Mouse (Mus musculus) embryonic facial prominence, embryonic 13.5 days (tissue): ENCODE measurements at regions not wholly inside any gene's neighbourhood (a gene's known extent, or its start where the extent isn't known, plus 50 kb on each side); places are given as distances from the start of the nearest gene placed in this dataset.
"Not testable (repeated sequence)": the region's sequence is repeated elsewhere in the genome, so short reads cannot be mapped to it uniquely, and the experiment has no call there.

Experiments
- ATAC-seq: fragments of 200-750 bp; cut with Nextera tagmentation; 2 replicates; pipeline ENCODE4 v1.8.0; 2017; ENCODE audit warnings: low read depth; ENCODE audit not compliant: insufficient number of reproducible peaks, insufficient read depth, low FRiP score, low TSS enrichment
- H3K27ac ChIP-seq: fragments of 300-500 bp; sonication (generic); 2 replicates; pipeline ENCODE4 v1.5.1; 2015; ENCODE audit warnings: moderate library complexity, mild to moderate bottlenecking, inconsistent platforms
- H3K27me3 ChIP-seq: fragments of 300-500 bp; sonication (generic); 2 replicates; pipeline ENCODE4 v1.6.1; 2015; ENCODE audit warnings: mild to moderate bottlenecking, inconsistent platforms
- H3K36me3 ChIP-seq: fragments of 300-500 bp; sonication (generic); 2 replicates; pipeline ENCODE4 v1.6.1; 2015; ENCODE audit warnings: mild to moderate bottlenecking, inconsistent platforms
- H3K4me1 ChIP-seq: fragments of 300-500 bp; sonication (generic); 2 replicates; pipeline ENCODE4 v1.6.1; 2015; ENCODE audit warnings: inconsistent platforms
- H3K4me2 ChIP-seq: fragments of 300-500 bp; sonication (generic); 2 replicates; pipeline ENCODE4 v1.6.1; 2015; ENCODE audit warnings: moderate library complexity, mild to moderate bottlenecking, inconsistent platforms
- H3K4me3 ChIP-seq: fragments of 300-500 bp; sonication (generic); 2 replicates; pipeline ENCODE4 v1.5.1; 2015; ENCODE audit warnings: mild to moderate bottlenecking, inconsistent platforms
- H3K9ac ChIP-seq: fragments of 300-500 bp; sonication (generic); 2 replicates; pipeline ENCODE4 v1.6.1; 2015; ENCODE audit warnings: mild to moderate bottlenecking, inconsistent platforms
- H3K9me3 ChIP-seq: fragments of 300-500 bp; sonication (generic); 2 replicates; pipeline ENCODE4 v1.6.1; 2016; ENCODE audit warnings: inconsistent platforms
- WGBS: fragments of 180-500 bp; shearing (Covaris S2); methylation state at CpG from one replicate; pipeline ENCODE4 v1.1.7; 2015; ENCODE audit warnings: mixed read lengths; 5-methylcytosine and 5-hydroxymethylcytosine counted together

DNA sequence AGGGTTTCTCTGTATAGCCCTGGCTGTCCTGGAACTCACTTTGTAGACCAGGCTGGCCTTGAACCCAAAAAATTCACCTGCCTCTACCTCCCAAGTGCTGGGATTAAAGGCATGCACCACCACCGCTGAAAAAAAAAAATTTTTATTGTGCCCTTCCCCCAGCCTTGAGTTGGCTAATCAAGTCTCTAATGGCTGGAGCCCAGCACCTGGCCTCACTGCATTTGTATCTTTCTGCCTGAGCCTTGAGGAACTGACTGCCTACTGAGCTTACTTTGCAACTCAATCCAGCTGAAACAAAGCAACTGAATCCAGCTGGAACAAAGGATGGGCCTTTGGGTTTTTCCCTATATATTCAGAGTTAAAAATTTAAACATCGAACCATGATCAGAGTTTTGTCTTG is 153.3 kb upstream of the Ccnh start:
- WGBS: 76% methylated on average over 2 of the region's 2 CpGs
- Histone ChIP-seq H3K27me3 (no peaks in the 10 kb centered on the region), H3K36me3 (no peaks in the 10 kb centered on the region), H3K4me1 (no peaks in the 10 kb centered on the region), H3K9me3 (no peaks in the 10 kb centered on the region; the same call in 1 of the 2 replicates), H3K4me2 (no peak overlapping the region), H3K9ac (no peak overlapping the region), H3K4me3 (no peak overlapping the region), H3K27ac (no peak overlapping the region)
- no peak for ATAC-seq

GRCm38 (mm10) chr13:85036830-85037229 is 152.4 kb upstream of the Ccnh start:
- no peak overlapping the region for H3K27ac ChIP-seq

DNA sequence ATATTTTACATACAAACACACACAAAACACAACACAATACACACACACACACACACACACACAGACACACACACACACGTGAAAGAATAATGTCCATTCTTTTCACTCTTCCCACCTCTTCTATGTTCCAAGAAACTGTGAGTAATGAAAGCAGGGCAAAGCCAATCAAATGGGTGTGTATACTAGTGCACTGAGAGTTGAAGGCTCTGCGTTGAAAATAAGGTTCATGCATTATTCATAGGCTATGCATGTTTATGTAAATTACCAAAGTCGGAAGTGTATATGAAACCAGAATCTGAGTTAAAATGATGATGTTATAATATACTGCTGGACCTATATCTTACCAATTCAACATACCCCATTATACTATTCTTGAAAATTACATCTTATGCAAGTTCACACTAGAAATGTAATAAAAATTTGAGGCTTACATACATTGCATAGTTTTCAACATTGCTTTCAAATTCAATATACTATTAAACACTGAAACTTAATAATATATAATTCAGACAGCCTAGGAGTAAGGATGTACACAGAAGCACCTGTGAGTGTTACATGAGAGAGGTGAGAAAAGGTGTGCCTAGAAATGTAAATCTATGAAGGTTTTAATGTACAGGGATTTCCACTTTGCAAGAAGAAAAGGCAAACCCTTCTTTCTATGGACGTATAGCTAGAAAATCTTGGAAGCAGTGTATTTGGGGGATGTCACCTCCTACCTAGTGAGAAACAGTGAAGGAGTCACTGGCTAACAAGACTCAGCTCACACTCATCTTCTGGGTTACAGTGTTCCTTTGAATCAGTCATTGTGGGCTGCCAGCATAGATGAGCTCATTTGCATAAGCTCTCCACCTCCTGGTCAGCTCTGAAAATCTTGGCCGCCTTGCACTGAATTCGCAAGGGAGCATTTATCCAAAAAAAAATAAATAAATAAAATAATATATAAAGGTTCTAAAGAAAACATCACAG is 122.3 kb upstream of the Ccnh start:
- H3K9ac ChIP-seq: no peak overlapping the region
- no peak for ATAC-seq

More at GRCm38 (mm10) chr13:85036830-85037229, 152.4 kb upstream of the Ccnh start:
- ATAC-seq: no peak
- H3K4me1 ChIP-seq: no peaks in the 10 kb centered on the region
- no peak overlapping the region for H3K4me3 ChIP-seq
- no peaks in the 10 kb centered on the region; the same call in 1 of the 2 replicates for H3K9me3 ChIP-seq
- H3K9ac ChIP-seq: no peak overlapping the region
- H3K4me2 ChIP-seq: no peak overlapping the region
- WGBS: 48% methylated on average over 1 of the region's 1 CpGs
- H3K27me3 ChIP-seq: no peaks in the 10 kb centered on the region
- no peaks in the 10 kb centered on the region for H3K36me3 ChIP-seq

GRCm38 (mm10) chr13:85067551-85068283 is 121.5 kb upstream of the Ccnh start:
- H3K4me1 ChIP-seq: no peaks in the 10 kb centered on the region
- H3K9me3 ChIP-seq: no peaks in the 10 kb centered on the region
- H3K36me3 ChIP-seq: no peaks in the 10 kb centered on the region
- no peak overlapping the region for H3K4me3 ChIP-seq
- no peaks in the 10 kb centered on the region for H3K27me3 ChIP-seq
- H3K4me2 ChIP-seq: no peak overlapping the region
- H3K9ac ChIP-seq: no peak overlapping the region
- no peak overlapping the region for H3K27ac ChIP-seq
- ATAC-seq: no peak
- WGBS: 74% methylated on average over 5 of the region's 5 CpGs

More for the DNA sequence above, 122.3 kb upstream of the Ccnh start:
- WGBS: 67% methylated on average over 6 of the region's 6 CpGs
- Histone ChIP-seq H3K4me3 (no peak overlapping the region), H3K4me2 (no peak overlapping the region), H3K27me3 (no peaks in the 10 kb centered on the region), H3K4me1 (no peaks in the 10 kb centered on the region), H3K9me3 (no peaks in the 10 kb centered on the region), H3K36me3 (no peaks in the 10 kb centered on the region), H3K27ac (no peak overlapping the region)

DNA sequence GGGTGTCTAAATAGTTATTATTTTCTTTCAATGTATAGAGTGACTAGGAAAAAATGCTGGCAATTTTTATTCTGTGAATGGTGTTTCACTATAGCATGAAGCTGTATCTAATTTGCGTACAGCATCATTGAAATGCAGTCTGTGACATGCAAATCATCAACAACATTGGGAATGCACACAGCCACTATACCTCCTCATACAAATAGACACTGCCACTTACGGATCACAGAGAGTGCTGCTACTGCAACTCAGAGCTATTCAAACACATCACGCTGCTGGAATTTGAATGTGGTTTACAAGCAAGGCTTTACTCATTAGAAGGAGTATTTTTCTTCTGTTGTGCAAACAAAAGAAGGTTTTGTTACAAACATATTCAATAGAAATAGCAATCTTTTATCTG is 120.8 kb upstream of the Ccnh start:
- no peak overlapping the region for H3K27ac ChIP-seq
- 62% methylated on average over 3 of the region's 3 CpGs for WGBS
- H3K27me3 ChIP-seq: no peaks in the 10 kb centered on the region
- H3K4me1 ChIP-seq: no peaks in the 10 kb centered on the region
- H3K4me3 ChIP-seq: no peak overlapping the region
- H3K4me2 ChIP-seq: no peak overlapping the region
- ATAC-seq: no peak
- no peaks in the 10 kb centered on the region for H3K36me3 ChIP-seq
- H3K9ac ChIP-seq: no peak overlapping the region
- H3K9me3 ChIP-seq: no peaks in the 10 kb centered on the region

DNA sequence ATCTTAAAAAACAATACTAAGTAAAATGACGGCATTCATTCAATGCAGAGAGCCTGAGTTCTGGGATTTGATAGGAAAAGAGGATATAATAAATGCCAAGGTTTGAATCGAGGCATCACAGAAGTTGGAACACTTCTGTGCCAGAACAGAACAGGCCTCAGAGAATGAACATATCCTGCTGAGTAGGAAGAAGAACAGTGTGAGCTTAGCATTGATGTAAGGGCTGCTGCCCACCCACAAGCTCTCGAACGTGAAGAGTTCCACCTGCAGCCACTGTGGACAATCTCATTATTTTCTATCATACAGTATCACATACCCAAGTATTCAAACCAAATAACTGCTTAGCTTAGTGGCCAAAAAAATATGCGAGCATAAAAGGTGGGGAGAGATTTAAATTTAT is 105.9 kb upstream of the Ccnh start:
- WGBS: 71% methylated on average over 5 of the region's 5 CpGs
- ATAC-seq: no peak
- H3K9ac ChIP-seq: no peak overlapping the region
- no peaks in the 10 kb centered on the region for H3K4me1 ChIP-seq
- no peaks in the 10 kb centered on the region for H3K36me3 ChIP-seq
- no peaks in the 10 kb centered on the region for H3K27me3 ChIP-seq
- H3K9me3 ChIP-seq: no peaks in the 10 kb centered on the region
- no peak overlapping the region for H3K4me2 ChIP-seq
- H3K4me3 ChIP-seq: no peak overlapping the region
- no peak overlapping the region for H3K27ac ChIP-seq

- Histone ChIP-seq H3K4me3 (no peak overlapping the region), H3K36me3 (no peaks in the 10 kb centered on the region), H3K4me2 (no peak overlapping the region), H3K4me1 (no peaks in the 10 kb centered on the region), H3K9me3 (no peaks in the 10 kb centered on the region), H3K9ac (no peak overlapping the region), H3K27me3 (no peaks in the 10 kb centered on the region), H3K27ac (no peak overlapping the region)
- no peak for ATAC-seq
These were observed 105.5 kb upstream of the Ccnh start for GRCm38 (mm10) chr13:85083742-85084141.

- H3K36me3 ChIP-seq: no peaks in the 10 kb centered on the region
- H3K27ac ChIP-seq: no peak overlapping the region
- H3K4me3 ChIP-seq: no peak overlapping the region
- ATAC-seq: no peak
- H3K27me3 ChIP-seq: no peaks in the 10 kb centered on the region
- H3K9me3 ChIP-seq: peaks cover 9% of the 10 kb centered on the region; the same call in 1 of the 2 replicates
- H3K4me2 ChIP-seq: no peak overlapping the region
- no peak overlapping the region for H3K9ac ChIP-seq
- 85% methylated on average over 7 of the region's 7 CpGs for WGBS
- no peaks in the 10 kb centered on the region for H3K4me1 ChIP-seq
These were observed 93.0 kb upstream of the Ccnh start for GRCm38 (mm10) chr13:85096174-85096573.

GRCm38 (mm10) chr13:85123309-85123708 is 65.9 kb upstream of the Ccnh start:
- 85% methylated on average over 2 of the region's 2 CpGs for WGBS
- no peaks in the 10 kb centered on the region for H3K36me3 ChIP-seq

DNA sequence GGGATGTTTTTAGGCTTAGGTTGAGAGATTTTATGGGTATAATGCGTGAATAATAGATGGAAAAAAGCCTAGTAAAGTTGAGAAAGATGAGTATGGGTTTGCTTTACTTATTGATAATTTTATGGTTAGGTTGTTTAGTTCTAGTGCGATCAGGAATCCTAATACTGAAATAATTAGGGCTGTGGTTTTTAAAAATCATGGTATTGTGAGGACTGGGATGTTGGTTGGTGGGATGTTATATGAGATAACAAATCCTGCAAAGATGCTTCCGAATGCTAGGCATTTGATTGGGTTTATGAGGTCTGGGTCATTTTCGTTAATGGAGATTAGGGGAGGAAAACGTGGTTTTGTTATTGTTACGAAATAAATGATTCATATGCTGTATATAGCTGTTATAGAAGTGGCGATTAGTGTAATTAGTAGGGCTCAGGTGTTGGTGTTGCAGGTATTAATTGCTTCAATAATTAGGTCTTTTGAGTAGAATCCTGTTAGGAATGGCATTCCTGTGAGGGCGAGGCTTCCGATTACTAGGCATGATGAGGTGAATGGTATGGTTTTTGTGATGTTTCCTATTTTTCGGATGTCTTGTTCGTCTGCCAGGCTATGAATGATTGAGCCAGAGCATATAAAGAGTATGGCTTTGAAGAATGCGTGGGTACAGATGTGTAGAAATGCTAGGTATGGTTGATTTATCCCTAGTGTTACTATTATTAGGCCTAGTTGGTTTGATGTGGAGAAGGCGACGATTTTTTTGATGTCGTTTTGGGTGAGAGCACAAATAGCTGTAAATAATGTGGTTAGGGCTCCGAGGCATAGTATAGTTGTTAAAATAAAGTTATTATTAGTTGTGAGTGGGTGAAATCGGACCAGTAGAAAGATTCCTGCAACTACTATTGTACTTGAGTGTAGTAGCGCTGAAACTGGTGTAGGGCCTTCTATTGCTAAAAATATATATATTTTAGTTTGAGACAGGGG is 62.3 kb upstream of the Ccnh start:
- not testable (repeated sequence) for H3K9me3 ChIP-seq, H3K4me3 ChIP-seq, H3K9ac ChIP-seq, H3K27me3 ChIP-seq, H3K4me1 ChIP-seq, H3K27ac ChIP-seq, H3K36me3 ChIP-seq, H3K4me2 ChIP-seq
- WGBS: 92% methylated on average over 18 of the region's 18 CpGs
- peak; percentile 100 for ATAC-seq

More at GRCm38 (mm10) chr13:85123309-85123708, 65.9 kb upstream of the Ccnh start:
- Histone ChIP-seq H3K27me3 (no peaks in the 10 kb centered on the region), H3K9ac (no peak overlapping the region), H3K4me1 (no peaks in the 10 kb centered on the region), H3K9me3 (no peaks in the 10 kb centered on the region), H3K27ac (no peak overlapping the region), H3K4me3 (no peak overlapping the region), H3K4me2 (no peak overlapping the region)
- no peak for ATAC-seq

- H3K27ac ChIP-seq: no peak overlapping the region
- WGBS: 78% methylated on average over 1 of the region's 1 CpGs
- H3K4me2 ChIP-seq: no peak overlapping the region
- H3K4me1 ChIP-seq: no peaks in the 10 kb centered on the region
- no peaks in the 10 kb centered on the region for H3K27me3 ChIP-seq
- ATAC-seq: no peak
- H3K9ac ChIP-seq: no peak overlapping the region
- no peaks in the 10 kb centered on the region for H3K36me3 ChIP-seq
- H3K4me3 ChIP-seq: no peak overlapping the region
- no peaks in the 10 kb centered on the region for H3K9me3 ChIP-seq
These were observed 61.7 kb upstream of the Ccnh start for GRCm38 (mm10) chr13:85127548-85127925.
